Mouse (Mus musculus): ENCODE results near the gene Tango2.
A peak's percentile ranks its signal among the peaks of the same experiment; 100 is the strongest.
"Not testable (repeated sequence)": the region's sequence is repeated elsewhere in the genome, so short reads cannot be mapped to it uniquely, and the experiment has no call there.

Tango2 gene

GRCm38 (mm10) chr16:18342650-18343570 is 5.0 kb downstream of the Tango2 start:
- DNase-seq: no peak

DNA sequence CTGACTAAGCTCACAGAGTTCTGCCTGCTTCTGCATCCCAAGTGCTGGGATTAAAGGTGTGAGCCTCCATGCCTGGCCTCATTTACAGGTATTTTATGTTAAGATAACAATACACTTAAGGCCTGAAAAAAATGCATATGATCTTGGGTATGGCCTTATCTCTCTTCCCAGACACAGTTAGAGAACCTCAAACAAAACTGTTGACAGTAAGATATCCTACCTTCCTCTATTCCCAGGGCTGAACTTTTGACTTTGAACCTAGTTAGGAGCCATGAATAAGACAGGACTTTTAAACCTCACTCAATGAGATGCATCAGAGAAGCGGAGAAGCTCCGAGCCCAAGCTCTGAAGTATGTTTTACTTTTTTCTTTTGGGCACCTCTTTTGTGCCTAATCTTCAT is 5.8 kb downstream of the Tango2 start:
- DNase-seq: no peak

GRCm38 (mm10) chr16:18341605-18342004 is 6.3 kb downstream of the Tango2 start:
- no peak for DNase-seq

- no peak for DNase-seq
These were observed 8.0 kb downstream of the Tango2 start for GRCm38 (mm10) chr16:18339866-18340265.

- DNase-seq: no peak
These were observed 10.6 kb downstream of the Tango2 start for GRCm38 (mm10) chr16:18337261-18337660.

GRCm38 (mm10) chr16:18335981-18336380 is 11.9 kb downstream of the Tango2 start:
- DNase-seq: no peak

DNA sequence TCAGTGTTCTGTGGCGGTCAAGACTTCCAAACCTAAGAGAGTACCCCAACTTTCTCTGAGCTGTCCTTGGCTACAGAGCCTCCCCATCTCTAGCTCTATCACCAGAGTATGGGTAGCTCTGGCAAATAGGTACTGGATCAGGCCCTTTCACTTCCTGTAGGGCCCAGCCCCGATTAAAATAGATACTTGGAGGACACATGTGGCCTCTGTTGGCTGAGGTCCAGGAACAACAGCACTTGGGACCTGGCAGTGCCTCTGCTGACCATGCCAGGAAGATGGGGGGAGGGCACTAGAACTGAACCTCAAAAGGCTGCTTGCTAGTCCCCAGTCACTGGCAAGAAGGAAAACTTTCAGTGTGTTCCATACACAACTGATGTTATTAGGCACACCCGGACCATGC is 13.9 kb downstream of the Tango2 start:
- no peak for DNase-seq

DNA sequence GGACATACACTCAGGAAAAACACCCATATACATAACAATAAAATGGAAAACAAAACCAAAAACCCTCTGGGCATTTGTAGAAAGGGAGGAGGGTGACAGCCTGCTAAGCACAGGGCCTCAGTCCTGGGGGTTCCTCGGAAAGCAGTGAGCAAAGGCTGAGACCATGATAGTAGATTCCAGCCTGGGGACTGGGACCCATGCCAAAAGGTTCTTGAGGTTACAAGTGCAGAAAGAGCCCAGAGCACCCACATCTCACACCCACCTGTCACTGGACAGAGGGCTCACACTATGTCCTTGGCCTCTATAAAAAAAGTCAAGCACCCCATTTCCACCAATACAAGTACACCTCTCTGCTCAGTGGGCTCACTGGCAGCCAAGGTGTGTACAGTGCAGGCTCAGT is 19.4 kb downstream of the Tango2 start:
- DNase-seq: no peak

- DNase-seq: no peak
These were observed 20.0 kb downstream of the Tango2 start for GRCm38 (mm10) chr16:18327936-18328335.

DNA sequence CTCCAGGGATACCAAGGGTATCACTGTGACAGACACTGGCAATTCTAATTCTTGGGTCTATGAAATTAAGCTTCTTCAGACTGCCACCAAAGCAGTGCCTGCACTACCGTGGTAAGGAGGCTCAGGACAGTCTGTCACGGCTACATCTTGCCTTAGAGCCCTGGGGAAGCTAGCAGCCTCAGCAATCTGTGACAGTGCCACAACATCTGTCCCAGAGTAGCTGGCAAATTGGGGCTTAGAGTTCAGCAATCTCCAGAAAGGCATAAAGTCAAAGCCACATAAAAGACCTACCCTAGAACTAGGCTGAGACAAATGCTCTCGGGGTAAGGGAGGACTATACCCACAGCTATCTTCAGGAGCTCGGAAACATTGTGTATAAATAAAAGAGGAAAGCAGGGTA is 22.2 kb downstream of the Tango2 start:
- DNase-seq: no peak

DNA sequence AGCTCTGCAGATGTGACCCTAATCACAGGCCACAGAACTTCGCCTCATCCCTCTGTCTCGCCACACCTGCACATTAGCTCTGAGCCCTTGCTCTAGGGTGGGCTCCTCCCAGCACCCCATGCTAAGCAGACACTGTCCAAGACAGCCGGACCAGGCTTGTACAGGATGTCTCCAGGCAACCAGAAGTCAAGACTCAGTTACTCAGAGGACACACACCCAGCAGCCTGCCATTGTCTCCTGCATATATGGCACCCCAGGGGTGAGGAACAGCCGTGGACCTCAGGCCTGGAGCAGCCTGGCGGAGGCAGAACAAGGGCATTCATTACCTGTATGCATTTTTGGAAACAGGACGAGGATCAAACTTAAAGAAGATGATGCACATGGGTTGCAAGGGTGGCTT is 23.9 kb downstream of the Tango2 start:
- DNase-seq: no peak

- DNase-seq: no peak
These were observed 24.4 kb downstream of the Tango2 start for GRCm38 (mm10) chr16:18323460-18323859.

DNA sequence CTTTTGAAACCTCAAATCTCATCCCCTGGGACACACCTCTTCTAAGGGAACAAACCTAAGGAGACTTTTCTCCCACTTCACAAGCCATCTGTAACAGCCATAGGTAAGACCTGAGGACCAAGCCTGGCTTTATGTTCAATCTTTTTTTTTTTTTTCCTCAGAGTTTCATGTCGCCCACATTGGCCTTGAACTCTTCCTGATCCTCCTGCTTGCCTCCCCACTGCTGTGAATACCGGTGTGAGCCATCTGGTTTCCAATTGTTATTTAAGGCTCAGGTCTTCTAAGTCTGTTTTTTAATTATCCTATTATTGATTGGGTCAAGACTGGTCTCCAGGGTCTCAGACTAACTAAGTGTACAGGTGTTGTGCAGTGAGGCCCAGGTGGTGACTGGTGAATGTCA is 26.5 kb downstream of the Tango2 start:
- DNase-seq: no peak

- no peak for DNase-seq
These were observed 28.9 kb downstream of the Tango2 start for GRCm38 (mm10) chr16:18318992-18319391.

- no peak for DNase-seq
These were observed 39.7 kb downstream of the Tango2 start for GRCm38 (mm10) chr16:18308159-18308558.

DNA sequence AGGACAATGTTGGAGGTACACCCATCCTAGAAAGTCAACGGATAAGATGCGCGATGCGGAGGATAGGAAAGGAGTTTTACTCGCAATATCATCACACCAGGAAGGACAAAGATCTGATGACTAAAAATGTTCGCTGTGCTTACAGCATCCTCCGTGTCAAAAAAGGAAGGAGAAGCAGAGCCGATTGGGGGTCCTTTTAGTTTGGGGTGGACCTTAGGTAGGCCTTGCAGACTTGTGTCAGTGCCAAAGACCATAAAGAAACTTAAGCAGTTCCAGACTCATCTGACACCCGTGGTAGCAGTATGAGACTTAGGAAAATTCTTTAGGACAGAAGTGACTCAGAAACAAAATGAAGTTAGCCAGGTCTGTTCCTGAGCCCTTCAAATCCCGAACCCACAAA is 58.3 kb downstream of the Tango2 start:
- not testable (repeated sequence) for DNase-seq

- DNase-seq: peak; percentile 99
These were observed 58.8 kb downstream of the Tango2 start, which contains the start of gene Dgcr8 for GRCm38 (mm10) chr16:18289067-18289588. Dgcr8 (minus strand) TSS chr16:18289246.

DNA sequence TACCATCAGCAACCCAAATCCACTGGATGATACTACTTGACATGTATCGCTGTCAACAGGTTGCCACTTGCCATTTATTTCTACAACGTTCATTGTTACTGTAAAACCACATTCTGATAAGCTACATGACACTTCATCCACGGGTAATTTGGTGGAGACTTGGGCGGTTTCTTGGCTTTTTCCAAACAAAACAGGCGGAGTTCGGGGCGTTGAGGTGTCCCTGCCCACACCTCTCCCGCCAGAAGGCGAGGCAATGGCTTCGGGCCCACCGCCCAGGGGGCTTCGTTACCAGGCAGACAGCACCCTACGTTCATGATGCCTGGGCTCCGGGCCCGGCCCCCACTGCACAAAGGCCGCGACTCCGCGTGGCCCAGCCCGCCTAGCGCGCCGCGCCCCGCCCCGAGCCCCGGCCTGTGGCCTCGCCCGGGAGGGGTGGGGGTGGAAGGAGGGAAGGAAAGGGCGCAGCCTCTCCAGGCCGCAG is 59.3 kb downstream of the Tango2 start:
- DNase-seq: no peak

GRCm38 (mm10) chr16:18288166-18288565 is 59.7 kb downstream of the Tango2 start:
- DNase-seq: no peak

DNA sequence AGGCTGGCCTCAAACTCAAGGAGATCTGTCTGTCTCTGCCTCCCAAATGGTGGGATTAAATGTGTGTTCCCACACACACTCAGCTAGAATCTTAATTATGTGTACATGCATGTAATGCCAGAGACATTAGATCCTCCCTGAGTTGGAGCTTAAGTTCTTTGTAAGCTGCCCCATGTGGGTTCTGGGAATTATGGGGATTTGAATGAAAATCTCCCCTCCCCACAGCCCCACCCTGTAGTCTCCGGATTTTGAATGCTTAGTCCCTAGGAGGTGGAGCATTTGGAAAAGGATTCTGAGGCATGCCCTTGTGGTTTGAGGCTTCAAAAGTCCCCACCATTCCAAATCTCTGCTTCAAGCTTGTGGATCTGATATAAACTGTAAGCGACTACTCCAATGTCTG is 72.7 kb downstream of the Tango2 start:
- DNase-seq: no peak

- DNase-seq: no peak
These were observed 79.7 kb downstream of the Tango2 start for GRCm38 (mm10) chr16:18268182-18268581.

GRCm38 (mm10) chr16:18265024-18265423 is 82.9 kb downstream of the Tango2 start:
- no peak for DNase-seq

GRCm38 (mm10) chr16:18258221-18258620 is 89.7 kb downstream of the Tango2 start, which contains the start of gene Gm49776:
Gm49776 (minus strand) TSS chr16:18258321.
- DNase-seq: no peak

DNA sequence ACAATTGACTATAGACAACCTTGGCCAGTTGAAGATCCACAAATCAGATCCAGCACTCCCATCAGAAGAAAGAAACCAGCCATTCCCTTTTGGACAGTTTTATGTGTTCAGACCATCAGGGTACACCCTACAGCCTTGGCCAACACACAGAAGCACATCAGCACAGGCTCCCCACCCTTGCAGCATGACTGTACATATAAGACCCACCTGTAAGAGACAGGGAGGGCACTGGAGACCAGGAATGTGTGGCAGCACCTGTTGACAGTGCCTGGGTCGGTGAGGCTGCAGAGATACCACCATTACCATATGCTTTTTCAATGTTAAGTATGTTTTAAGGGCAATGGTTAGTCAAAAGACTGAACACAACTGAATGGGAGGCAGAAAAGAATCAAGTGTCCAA is 94.0 kb downstream of the Tango2 start:
- no peak for DNase-seq
